Mouse (Mus musculus): Measurements from ENCODE around the gene Rdh16. TPM values are rescaled to one million over a fixed set of nuclear protein-coding genes. Genes with fewer than 3 reads are reported as not detected.
A peak's percentile ranks its signal among the peaks of the same experiment; 100 is the strongest.

Gene Rdh16
- polyA plus RNA-seq, 1 experiment, result 0.19 TPM

DNA sequence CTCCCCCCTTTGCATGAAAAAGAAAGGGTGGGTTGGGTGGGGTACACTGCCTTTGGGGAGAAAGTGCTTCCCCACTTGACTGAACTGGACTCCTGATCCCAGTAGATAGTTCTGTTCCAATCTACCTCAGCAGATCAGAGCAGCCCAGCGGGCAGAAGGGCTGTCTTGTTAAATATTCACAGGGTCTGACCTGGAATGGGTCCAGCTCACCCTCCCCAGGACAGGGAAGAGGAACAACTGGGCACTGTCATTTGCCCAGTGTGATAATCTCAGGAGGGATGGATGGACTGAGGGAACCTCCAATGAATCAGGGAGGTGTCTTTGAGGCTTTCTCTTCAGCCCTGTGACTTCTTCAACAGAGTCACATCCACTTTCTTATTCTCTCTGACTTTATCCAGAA, 47.1 kb downstream of the Rdh16 start:
- Histone ChIP-seq H3K9ac (ENCODE audit: low read depth, poor library complexity, severe bottlenecking) (no peak overlapping the region), H3K27me3 (ENCODE audit: control insufficient read depth, insufficient read depth, low read length, poor library complexity, severe bottlenecking) (no peaks in the 10 kb centered on the region), H3K9me3 (replicated peaks; ENCODE audit: control insufficient read depth, insufficient read depth, low read length, poor library complexity, severe bottlenecking) (no peaks in the 10 kb centered on the region; the same call in 1 of the 2 replicates), H3K4me1 (ENCODE audit: control insufficient read depth, insufficient read depth, low read length) (no peaks in the 10 kb centered on the region), H3K36me3 (ENCODE audit: control insufficient read depth, insufficient read depth, low read length, poor library complexity, severe bottlenecking) (no peaks in the 10 kb centered on the region), H3K27ac (ENCODE audit: insufficient read depth, low read length) (no peak overlapping the region), H3K4me3 (ENCODE audit: low read depth, low read length) (no peak overlapping the region)
- TF ChIP-seq CTCF (IDR thresholded peaks at IDR 0.05; ENCODE audit: low read depth, low read length) (no peak), EP300 (IDR thresholded peaks at IDR 0.05; ENCODE audit: insufficient read depth, low read depth, low read length) (no peak), POLR2A (IDR thresholded peaks at IDR 0.05; ENCODE audit: insufficient read depth, low read length) (no peak)

DNA sequence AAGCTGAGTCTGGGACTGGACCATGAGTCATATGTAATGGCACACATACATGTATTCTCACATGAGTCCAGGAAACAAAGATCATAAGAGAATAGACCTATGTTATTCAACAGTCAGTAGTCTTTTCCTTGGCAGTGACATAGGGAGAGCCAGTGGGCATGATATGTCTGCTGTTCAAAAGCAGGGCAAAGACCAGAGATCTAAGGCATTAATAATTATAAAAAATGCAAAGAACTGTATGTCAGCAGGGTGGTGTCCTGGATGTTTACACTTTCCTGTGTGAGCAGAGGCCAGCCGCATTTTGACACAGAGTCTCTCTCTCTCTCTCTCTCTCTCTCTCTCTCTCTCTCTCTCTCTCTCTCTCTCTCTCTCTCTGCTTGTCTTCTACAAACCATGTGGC, 48.7 kb downstream of the Rdh16 start, which contains the start of gene Rdh19:
Rdh19 (plus strand) TSS at position 301 of the 400 bp plus-strand sequence.
- no peaks in the 10 kb centered on the region; the same call in 1 of the 2 replicates for H3K9me3 ChIP-seq (replicated peaks; ENCODE audit: control insufficient read depth, insufficient read depth, low read length, poor library complexity, severe bottlenecking)
- H3K4me3 ChIP-seq (ENCODE audit: low read depth, low read length), result no peak within 1 kb of the TSS
- H3K27me3 ChIP-seq (ENCODE audit: control insufficient read depth, insufficient read depth, low read length, poor library complexity, severe bottlenecking), result no peaks in the 10 kb centered on the region
- no peaks in the 10 kb centered on the region for H3K4me1 ChIP-seq (ENCODE audit: control insufficient read depth, insufficient read depth, low read length)
- H3K9ac ChIP-seq (ENCODE audit: low read depth, poor library complexity, severe bottlenecking), result no peak within 1 kb of the TSS
- no peaks in the 10 kb centered on the region for H3K36me3 ChIP-seq (ENCODE audit: control insufficient read depth, insufficient read depth, low read length, poor library complexity, severe bottlenecking)
- TF ChIP-seq POLR2A (IDR thresholded peaks at IDR 0.05; ENCODE audit: insufficient read depth, low read length) (no peak), CTCF (IDR thresholded peaks at IDR 0.05; ENCODE audit: low read depth, low read length) (no peak), EP300 (IDR thresholded peaks at IDR 0.05; ENCODE audit: insufficient read depth, low read depth, low read length) (no peak)
- H3K27ac ChIP-seq (ENCODE audit: insufficient read depth, low read length), result no peak within 1 kb of the TSS

DNA sequence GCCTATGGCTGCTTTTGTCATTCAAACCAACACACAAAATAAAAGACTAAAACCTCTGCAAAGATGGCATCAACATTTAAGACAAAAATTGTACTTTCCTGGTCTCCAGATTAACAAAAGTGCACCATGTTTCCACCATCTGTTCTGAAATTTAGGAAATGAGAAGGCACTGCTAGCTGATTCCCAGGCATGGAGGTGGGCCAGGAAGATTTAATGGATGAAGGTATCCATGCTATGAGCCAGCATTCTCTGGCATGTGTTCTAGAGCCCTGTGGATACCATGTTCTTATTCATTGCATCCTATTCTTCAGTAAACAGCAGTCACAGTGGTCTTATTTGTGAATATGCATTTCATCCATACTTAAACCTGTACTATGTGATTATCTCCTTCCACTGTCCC, 55.4 kb downstream of the Rdh16 start:
- no peak overlapping the region for H3K9ac ChIP-seq (ENCODE audit: low read depth, poor library complexity, severe bottlenecking)
- no peak overlapping the region for H3K4me3 ChIP-seq (ENCODE audit: low read depth, low read length)
- H3K9me3 ChIP-seq (replicated peaks; ENCODE audit: control insufficient read depth, insufficient read depth, low read length, poor library complexity, severe bottlenecking), result no peaks in the 10 kb centered on the region
- no peaks in the 10 kb centered on the region for H3K36me3 ChIP-seq (ENCODE audit: control insufficient read depth, insufficient read depth, low read length, poor library complexity, severe bottlenecking)
- no peaks in the 10 kb centered on the region for H3K27me3 ChIP-seq (ENCODE audit: control insufficient read depth, insufficient read depth, low read length, poor library complexity, severe bottlenecking)
- H3K27ac ChIP-seq (ENCODE audit: insufficient read depth, low read length), result no peak overlapping the region
- H3K4me1 ChIP-seq (ENCODE audit: control insufficient read depth, insufficient read depth, low read length), result no peaks in the 10 kb centered on the region
- no peak for TF ChIP-seq EP300 (IDR thresholded peaks at IDR 0.05; ENCODE audit: insufficient read depth, low read depth, low read length)
- TF ChIP-seq CTCF (IDR thresholded peaks at IDR 0.05; ENCODE audit: low read depth, low read length), result no peak
- no peak for TF ChIP-seq POLR2A (IDR thresholded peaks at IDR 0.05; ENCODE audit: insufficient read depth, low read length)

DNA sequence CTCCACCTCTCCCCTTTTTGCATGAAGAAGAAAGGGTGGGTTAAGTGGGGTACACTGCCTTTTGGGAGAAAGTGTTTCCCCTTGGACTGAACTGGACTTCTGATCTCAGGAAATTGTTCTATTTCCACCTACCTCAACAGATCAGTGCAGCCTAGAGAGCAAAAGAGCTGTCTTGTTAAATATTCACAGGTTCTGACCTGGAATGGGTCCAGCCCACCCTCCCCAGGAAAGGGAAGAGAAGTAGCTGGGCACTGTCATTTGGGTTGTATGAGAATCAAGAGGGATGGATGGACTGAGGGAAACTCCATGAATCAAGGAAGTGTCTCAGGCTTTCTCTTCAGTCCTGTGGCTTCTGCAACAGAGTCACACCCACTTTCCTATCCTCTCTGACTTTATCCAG, 64.0 kb downstream of the Rdh16 start:
- Histone ChIP-seq H3K9ac (ENCODE audit: low read depth, poor library complexity, severe bottlenecking) (no peak overlapping the region), H3K4me1 (ENCODE audit: control insufficient read depth, insufficient read depth, low read length) (no peaks in the 10 kb centered on the region), H3K9me3 (replicated peaks; ENCODE audit: control insufficient read depth, insufficient read depth, low read length, poor library complexity, severe bottlenecking) (no peaks in the 10 kb centered on the region), H3K4me3 (ENCODE audit: low read depth, low read length) (no peak overlapping the region), H3K27ac (ENCODE audit: insufficient read depth, low read length) (no peak overlapping the region), H3K27me3 (ENCODE audit: control insufficient read depth, insufficient read depth, low read length, poor library complexity, severe bottlenecking) (no peaks in the 10 kb centered on the region; the same call in 1 of the 2 replicates), H3K36me3 (ENCODE audit: control insufficient read depth, insufficient read depth, low read length, poor library complexity, severe bottlenecking) (no peaks in the 10 kb centered on the region)
- TF ChIP-seq CTCF (IDR thresholded peaks at IDR 0.05; ENCODE audit: low read depth, low read length), result no peak
- no peak for TF ChIP-seq POLR2A (IDR thresholded peaks at IDR 0.05; ENCODE audit: insufficient read depth, low read length)
- TF ChIP-seq EP300 (IDR thresholded peaks at IDR 0.05; ENCODE audit: insufficient read depth, low read depth, low read length), result no peak

DNA sequence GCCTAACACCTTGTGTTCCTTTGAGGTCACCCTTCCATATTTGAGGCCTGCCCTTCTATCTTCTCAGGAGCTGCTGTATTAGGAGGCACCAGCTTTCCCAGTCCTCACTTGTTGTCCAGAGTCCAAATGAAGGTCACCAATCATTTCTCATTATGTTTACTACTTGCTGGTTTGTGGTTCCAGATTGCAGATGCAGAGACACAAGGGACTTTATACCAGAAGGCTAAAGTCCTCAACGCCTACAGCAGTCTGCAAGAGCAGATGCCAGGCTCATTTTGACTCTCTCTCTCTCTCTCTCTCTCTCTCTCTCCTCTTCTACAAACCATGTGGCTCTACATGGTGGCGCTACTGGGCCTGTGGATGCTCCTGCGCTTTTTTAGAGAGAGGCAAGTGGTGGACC, 65.3 kb downstream of the Rdh16 start, which contains the start of gene Rdh16f2:
Rdh16f2 (plus strand) TSS at position 243 of the 400 bp plus-strand sequence.
- TF ChIP-seq EP300 (IDR thresholded peaks at IDR 0.05; ENCODE audit: insufficient read depth, low read depth, low read length) (no peak), CTCF (IDR thresholded peaks at IDR 0.05; ENCODE audit: low read depth, low read length) (no peak), POLR2A (IDR thresholded peaks at IDR 0.05; ENCODE audit: insufficient read depth, low read length) (no peak)
- no peak within 1 kb of the TSS for H3K4me3 ChIP-seq (ENCODE audit: low read depth, low read length)
- H3K27ac ChIP-seq (ENCODE audit: insufficient read depth, low read length), result no peak within 1 kb of the TSS
- H3K9ac ChIP-seq (ENCODE audit: low read depth, poor library complexity, severe bottlenecking), result no peak within 1 kb of the TSS
- no peaks in the 10 kb centered on the region; the same call in 1 of the 2 replicates for H3K27me3 ChIP-seq (ENCODE audit: control insufficient read depth, insufficient read depth, low read length, poor library complexity, severe bottlenecking)
- H3K4me1 ChIP-seq (ENCODE audit: control insufficient read depth, insufficient read depth, low read length), result no peaks in the 10 kb centered on the region
- no peaks in the 10 kb centered on the region for H3K36me3 ChIP-seq (ENCODE audit: control insufficient read depth, insufficient read depth, low read length, poor library complexity, severe bottlenecking)
- no peaks in the 10 kb centered on the region for H3K9me3 ChIP-seq (replicated peaks; ENCODE audit: control insufficient read depth, insufficient read depth, low read length, poor library complexity, severe bottlenecking)

DNA sequence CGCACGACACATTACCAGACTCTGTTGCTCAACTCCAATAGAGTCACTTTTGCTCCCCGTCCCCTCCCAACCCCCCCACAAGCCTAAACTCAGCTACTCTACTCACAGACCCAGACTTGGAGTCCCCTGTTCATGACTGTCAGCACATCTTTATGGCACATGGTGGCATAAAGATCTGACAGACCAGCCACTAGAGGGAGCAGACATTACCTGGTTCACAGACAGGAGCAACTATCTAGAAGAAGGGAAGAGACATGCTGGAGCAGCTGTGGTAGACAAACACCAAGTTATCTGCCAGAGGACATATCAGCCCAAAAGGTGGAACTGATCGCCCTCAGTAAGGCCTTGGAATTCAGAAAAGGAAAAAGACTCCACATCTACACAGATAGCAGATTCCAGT, 71.5 kb downstream of the Rdh16 start:
- Histone ChIP-seq H3K4me3 (ENCODE audit: low read depth, low read length) (no peak overlapping the region), H3K9ac (ENCODE audit: low read depth, poor library complexity, severe bottlenecking) (no peak overlapping the region), H3K4me1 (ENCODE audit: control insufficient read depth, insufficient read depth, low read length) (peaks cover under 1% of the 10 kb centered on the region), H3K36me3 (ENCODE audit: control insufficient read depth, insufficient read depth, low read length, poor library complexity, severe bottlenecking) (no peaks in the 10 kb centered on the region), H3K9me3 (replicated peaks; ENCODE audit: control insufficient read depth, insufficient read depth, low read length, poor library complexity, severe bottlenecking) (no peaks in the 10 kb centered on the region), H3K27ac (ENCODE audit: insufficient read depth, low read length) (no peak overlapping the region), H3K27me3 (ENCODE audit: control insufficient read depth, insufficient read depth, low read length, poor library complexity, severe bottlenecking) (no peaks in the 10 kb centered on the region)
- TF ChIP-seq CTCF (IDR thresholded peaks at IDR 0.05; ENCODE audit: low read depth, low read length) (peak; percentile 16), EP300 (IDR thresholded peaks at IDR 0.05; ENCODE audit: insufficient read depth, low read depth, low read length) (no peak)
